Mouse (Mus musculus) intestine, embryonic 14.5 days (tissue): ENCODE results near the gene Zglp1. TPM values are rescaled to one million over a fixed set of nuclear protein-coding genes. Genes with fewer than 3 reads are reported as not detected.
A peak's percentile ranks its signal among the peaks of the same experiment; 100 is the strongest.

Experiments used
- ATAC-seq: fragments of 200-750 bp; cut with Nextera tagmentation; replicated peaks from 2 replicates; pipeline ENCODE4 v1.8.0; 2017; ENCODE audit warnings: low read depth, moderate number of reproducible peaks, moderate TSS enrichment, moderate library complexity; ENCODE audit not compliant: low FRiP score, low TSS enrichment
- DNase-seq: peaks from one replicate; pipeline ENCODE4 v3.0.0-alpha.2; 2018; ENCODE audit warnings: low spot score
- H3K27ac ChIP-seq: fragments of 300-500 bp; sonication (generic); 2 replicates; pipeline ENCODE4 v1.5.1; 2014; ENCODE audit warnings: low read depth, mild to moderate bottlenecking, control low read depth
- H3K27me3 ChIP-seq: fragments of 300-500 bp; sonication (generic); replicated peaks from 2 replicates; pipeline ENCODE4 v1.6.1; 2014; ENCODE audit warnings: low read length, control low read depth; ENCODE audit not compliant: control insufficient read depth, insufficient read depth
- H3K36me3 ChIP-seq: fragments of 300-500 bp; sonication (generic); 2 replicates; pipeline ENCODE4 v1.6.1; 2014; ENCODE audit warnings: low read length, control low read depth; ENCODE audit not compliant: control insufficient read depth, insufficient read depth
- H3K4me1 ChIP-seq: fragments of 300-500 bp; sonication (generic); replicated peaks from 2 replicates; pipeline ENCODE4 v1.6.1; 2014; ENCODE audit warnings: low read length, control low read depth, mixed read lengths; ENCODE audit not compliant: control insufficient read depth, insufficient read depth
- H3K4me2 ChIP-seq: fragments of 300-500 bp; sonication (generic); 2 replicates; pipeline ENCODE4 v1.6.1; 2014; ENCODE audit warnings: low read length
- H3K4me3 ChIP-seq: fragments of 300-500 bp; sonication (generic); 2 replicates; pipeline ENCODE4 v1.5.1; 2014; ENCODE audit warnings: low read depth, low read length, control low read depth, mixed read lengths
- H3K9ac ChIP-seq: fragments of 300-500 bp; sonication (generic); 2 replicates; pipeline ENCODE4 v1.6.1; 2014; ENCODE audit warnings: mild to moderate bottlenecking, low read length
- H3K9me3 ChIP-seq: fragments of 300-500 bp; sonication (generic); 2 replicates; pipeline ENCODE4 v1.6.1; 2016; ENCODE audit warnings: low read length, control low read depth; ENCODE audit not compliant: control insufficient read depth
- WGBS: fragments of 180-500 bp; shearing (Covaris S2); extraction: QIAGEN DNeasy Blood & Tissue Kit; methylation state at CpG from one replicate; pipeline ENCODE4 v1.1.7; 2014; 5-methylcytosine and 5-hydroxymethylcytosine counted together
- polyA plus RNA-seq: library from polyadenylated mRNA; unstranded; fragments of >200 nt; fragmentation: Nextera tagmentation; extraction: Ambion mirVana; gene quantifications from 2 replicates; pipeline ENCODE4 v1.2.1, GENCODE M21; 2014

Zglp1 gene
- polyA plus RNA-seq, 1 experiment from 2014 or later: not detected

- 88% methylated on average over 9 of the region's 9 CpGs for WGBS
- DNase-seq (no peak), ATAC-seq (no peak)
- H3K27ac ChIP-seq: no peak overlapping the region
- no peak overlapping the region for H3K4me2 ChIP-seq
- H3K4me1 ChIP-seq: no peaks in the 10 kb centered on the region
- H3K36me3 ChIP-seq: peaks cover 96% of the 10 kb centered on the region
- no peak overlapping the region for H3K9ac ChIP-seq
- H3K4me3 ChIP-seq: no peak overlapping the region
- H3K27me3 ChIP-seq: no peaks in the 10 kb centered on the region
- no peaks in the 10 kb centered on the region for H3K9me3 ChIP-seq
These were observed 14.2 kb upstream of the Zglp1 start for GRCm38 (mm10) chr9:21081127-21081526.

GRCm38 (mm10) chr9:21075625-21076024, 8.7 kb upstream of the Zglp1 start:
- H3K36me3 ChIP-seq: peaks cover 68% of the 10 kb centered on the region

GRCm38 (mm10) chr9:21074173-21074572, 7.3 kb upstream of the Zglp1 start:
- no peak overlapping the region for H3K4me2 ChIP-seq
- H3K4me1 ChIP-seq: 0 out of 2 replicates have a peak, but pooled peaks cover 6% of the 10 kb centered on the region
- WGBS: 68% methylated on average over 1 of the region's 1 CpGs
- no peaks in the 10 kb centered on the region for H3K27me3 ChIP-seq
- H3K4me3 ChIP-seq: no peak overlapping the region
- no peaks in the 10 kb centered on the region for H3K9me3 ChIP-seq
- H3K9ac ChIP-seq: no peak overlapping the region
- H3K27ac ChIP-seq: no peak overlapping the region
- ATAC-seq (no peak), DNase-seq (no peak)
- H3K36me3 ChIP-seq: peaks cover 61% of the 10 kb centered on the region

More at GRCm38 (mm10) chr9:21075625-21076024, 8.7 kb upstream of the Zglp1 start:
- ATAC-seq (no peak), DNase-seq (no peak)
- 91% methylated on average over 3 of the region's 3 CpGs for WGBS
- Histone ChIP-seq H3K4me3 (no peak overlapping the region), H3K27ac (no peak overlapping the region), H3K27me3 (no peaks in the 10 kb centered on the region), H3K4me2 (no peak overlapping the region), H3K9me3 (no peaks in the 10 kb centered on the region), H3K9ac (no peak overlapping the region), H3K4me1 (0 out of 2 replicates have a peak, but pooled peaks cover 6% of the 10 kb centered on the region)

- 2% methylated on average over 57 of the region's 58 CpGs for WGBS
- peak within 1 kb of the TSS; percentile 82 for H3K4me2 ChIP-seq
- H3K4me1 ChIP-seq: 0 out of 2 replicates have a peak, but pooled peaks cover 6% of the 10 kb centered on the region
- peak within 1 kb of the TSS; percentile 92 for H3K4me3 ChIP-seq
- ATAC-seq (peak; percentile 94), DNase-seq (peak; percentile 89)
- H3K9me3 ChIP-seq: no peaks in the 10 kb centered on the region
- peaks cover 52% of the 10 kb centered on the region for H3K36me3 ChIP-seq
- H3K27ac ChIP-seq: peak within 1 kb of the TSS; percentile 70
- peak within 1 kb of the TSS; percentile 88 for H3K9ac ChIP-seq
- no peaks in the 10 kb centered on the region for H3K27me3 ChIP-seq
These were observed 6.3 kb upstream of the Zglp1 start, which contains the start of the genes Gm49373 and Fdx1l for GRCm38 (mm10) chr9:21073044-21073840. Gene Gm49373, minus strand, starts transcription at chr9:21073096. Gene Fdx1l, minus strand, starts transcription at chr9:21073614.

GRCm38 (mm10) chr9:21072641-21073040, 5.7 kb upstream of the Zglp1 start:
- Histone ChIP-seq H3K27ac (peak overlapping the region; percentile 70; the same call in 1 of the 2 replicates), H3K27me3 (no peaks in the 10 kb centered on the region), H3K36me3 (peaks cover 52% of the 10 kb centered on the region), H3K9ac (peak overlapping the region; percentile 88), H3K4me1 (0 out of 2 replicates have a peak, but pooled peaks cover 6% of the 10 kb centered on the region), H3K4me3 (peak overlapping the region; percentile 92), H3K9me3 (no peaks in the 10 kb centered on the region), H3K4me2 (peak overlapping the region; percentile 82)
- ATAC-seq (peak; percentile 36), DNase-seq (no peak)
- WGBS: 9% methylated on average over 4 of the region's 4 CpGs

- no peaks in the 10 kb centered on the region for H3K9me3 ChIP-seq
- H3K4me1 ChIP-seq: no peaks in the 10 kb centered on the region
- H3K27me3 ChIP-seq: no peaks in the 10 kb centered on the region
- ATAC-seq (no peak), DNase-seq (no peak)
- H3K4me2 ChIP-seq: no peak overlapping the region
- H3K4me3 ChIP-seq: no peak overlapping the region
- no peak overlapping the region for H3K27ac ChIP-seq
- H3K9ac ChIP-seq: no peak overlapping the region
- 94% methylated on average over 2 of the region's 2 CpGs for WGBS
- H3K36me3 ChIP-seq: peaks cover 36% of the 10 kb centered on the region
These were observed 4.0 kb downstream of the Zglp1 start for GRCm38 (mm10) chr9:21062928-21063327.

- Histone ChIP-seq H3K27me3 (no peaks in the 10 kb centered on the region), H3K9me3 (no peaks in the 10 kb centered on the region), H3K9ac (no peak overlapping the region), H3K4me2 (no peak overlapping the region), H3K27ac (no peak overlapping the region), H3K36me3 (no peaks in the 10 kb centered on the region), H3K4me3 (no peak overlapping the region), H3K4me1 (no peaks in the 10 kb centered on the region)
- WGBS: 60% methylated on average over 10 of the region's 10 CpGs
- ATAC-seq (no peak), DNase-seq (no peak)
These were observed 15.3 kb downstream of the Zglp1 start for GRCm38 (mm10) chr9:21051578-21051977.

- ATAC-seq: no peak
- Histone ChIP-seq H3K4me1 (peaks cover 5% of the 10 kb centered on the region), H3K4me2 (no peak overlapping the region), H3K9ac (no peak overlapping the region), H3K36me3 (no peaks in the 10 kb centered on the region), H3K9me3 (no peaks in the 10 kb centered on the region), H3K27me3 (no peaks in the 10 kb centered on the region), H3K27ac (no peak overlapping the region), H3K4me3 (no peak overlapping the region)
- whole genome bisulfite sequencing: 78% methylated on average over 3 of the region's 3 CpGs
- DNase-seq: no peak
These were observed 21.7 kb downstream of the Zglp1 start for GRCm38 (mm10) chr9:21045235-21045634.
